Mouse (Mus musculus) liver, postnatal 0 days (tissue): ENCODE data around the gene Tubgcp3.

Experiments used
- CTCF ChIP-seq: sonication (generic); IDR thresholded peaks from 2 replicates; pipeline ENCODE4 v1.5.1; 2016; ENCODE audit warnings: antibody characterized with exemption, low read depth
- EP300 ChIP-seq: IDR thresholded peaks from 2 replicates; pipeline ENCODE4 v1.6.1; 2016; ENCODE audit warnings: antibody characterized with exemption, low read depth, mild to moderate bottlenecking

DNA sequence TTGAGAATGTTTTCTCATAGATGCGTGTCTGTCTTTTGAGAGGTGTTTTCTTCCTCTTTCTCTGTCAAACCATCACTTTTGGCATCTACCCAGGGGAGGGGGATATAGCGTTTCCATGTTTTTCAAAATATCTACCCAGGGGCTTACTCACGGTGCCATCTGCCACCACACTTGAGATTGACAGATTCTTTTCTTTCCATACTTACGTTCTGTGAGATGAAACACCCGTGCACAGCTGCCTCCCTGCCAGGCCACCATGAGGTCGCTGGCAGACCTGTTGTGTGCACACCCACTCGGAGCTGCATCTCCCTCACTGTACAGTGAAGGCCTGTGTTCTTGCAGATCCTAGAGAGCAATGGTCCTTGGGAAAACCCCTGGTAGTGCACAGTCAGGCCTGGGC, 58.8 kb downstream of the Tubgcp3 start:
- TF ChIP-seq EP300, result no peak
- no peak for TF ChIP-seq CTCF
